In the genomic region with DNA sequence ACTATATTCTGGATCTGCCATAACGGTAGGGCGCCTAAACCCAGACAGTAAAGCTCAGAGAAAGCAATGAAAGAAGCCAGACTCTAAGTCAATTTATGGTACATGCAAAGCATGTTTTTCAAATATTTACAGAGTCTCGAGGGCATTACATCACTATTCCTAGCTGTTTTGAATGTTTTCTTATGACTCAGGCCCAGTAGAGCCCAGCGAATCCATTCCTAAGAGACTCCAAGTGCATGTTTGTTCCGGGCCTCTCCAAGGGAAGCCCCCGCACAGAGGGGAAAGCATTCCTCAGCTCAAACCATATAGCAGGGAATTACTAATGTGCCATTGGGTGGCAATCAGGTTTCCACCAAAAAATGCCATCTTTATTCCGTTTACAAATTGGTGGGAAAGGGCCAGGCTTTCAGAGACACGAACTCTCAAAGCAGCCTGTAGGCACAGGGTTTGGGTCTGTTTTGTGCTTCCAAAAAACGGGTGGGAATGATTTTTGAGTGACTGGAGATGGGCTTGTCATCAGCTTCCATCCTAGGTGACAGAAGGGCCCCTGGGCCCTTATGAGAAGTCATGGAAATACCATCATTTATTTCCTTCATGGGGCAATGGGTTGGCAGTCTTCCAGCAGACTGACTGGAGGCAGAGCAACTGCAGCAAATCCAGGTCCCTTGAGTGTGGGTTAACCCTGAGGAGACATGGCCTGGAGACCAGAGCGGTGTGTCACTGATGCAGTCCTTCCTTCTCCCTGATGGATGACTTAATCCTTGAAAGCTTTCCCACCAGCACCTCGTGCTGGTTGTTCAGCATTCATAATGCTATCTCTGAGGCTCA, we compare ENCODE assay signal across 13 mouse cellular contexts.
DNase-seq lines count a peak whose midpoint lies in the region; ATAC-seq lines count a peak whose summit lies in the region.
"Had no signal": no experiment of that assay in that cellular context is flagged by ENCODE, and none has a peak within 500 bp of the region (broad histone marks: within the 10 kb centered on the region; RNA-seq: fewer than 3 reads in every experiment).

No protein-coding gene starts in this region.

- H3K4me1 ChIP-seq in midbrain, embryonic 11.5 days (ENCODE audit: control insufficient read depth, insufficient read depth, low read length), result no peaks in the 10 kb centered on the region
- H3K4me1 ChIP-seq in midbrain, embryonic 13.5 days (replicated peaks), result no peaks in the 10 kb centered on the region
- H3K4me1 ChIP-seq: hindbrain, embryonic 15.5 days had no signal

- no peak overlapping the region for H3K4me2 ChIP-seq in midbrain, embryonic 11.5 days
- H3K4me2 ChIP-seq in midbrain, embryonic 13.5 days (replicated peaks), result no peak overlapping the region
- H3K4me2 ChIP-seq: hindbrain, embryonic 15.5 days; neural tube, embryonic 12.5 days had no signal

- intact Hi-C loops in gastrocnemius, postnatal 14 days (cut with DNase I; ENCODE audit: low total_unique reads), result no loop called here

- no peaks in the 10 kb centered on the region for H3K36me3 ChIP-seq in midbrain, embryonic 11.5 days (ENCODE audit: control insufficient read depth, insufficient read depth, low read length)
- no peaks in the 10 kb centered on the region for H3K36me3 ChIP-seq in midbrain, embryonic 13.5 days
- H3K36me3 ChIP-seq: hindbrain, embryonic 15.5 days; neural tube, embryonic 12.5 days had no signal

- no peak overlapping the region for H3K9ac ChIP-seq in midbrain, embryonic 11.5 days (ENCODE audit: low read length)
- H3K9ac ChIP-seq in midbrain, embryonic 13.5 days (replicated peaks), result no peak overlapping the region
- H3K9ac ChIP-seq: forebrain, postnatal 0 days; hindbrain, embryonic 15.5 days; neural tube, embryonic 12.5 days had no signal

- DNase-seq in gastrocnemius, adult 18-20 months (ENCODE audit: low spot score), result peak; percentile 32
- DNase-seq in gastrocnemius, postnatal 14 days, result no peak
- peak; percentile 53 for DNase-seq in midbrain, embryonic 11.5 days (ENCODE audit: low spot score, missing footprints)
- peak; percentile 59 for DNase-seq in heart, postnatal 4 days
- DNase-seq in lung, postnatal 36 days, result peak; percentile 17
- no peak for DNase-seq in embryo, embryonic 10 days (ENCODE audit: low spot score)
- DNase-seq in frontal cortex, postnatal 36 days (ENCODE audit: low spot score in 2 of 2), result no peak
- DNase-seq: forebrain, postnatal 0 days; layer of hippocampus, postnatal 36 days; right cerebral cortex, postnatal 25 days had no signal

- ATAC-seq in midbrain, embryonic 11.5 days (ENCODE audit: low FRiP score), result no peak
- no peak for ATAC-seq in midbrain, embryonic 13.5 days
- ATAC-seq: forebrain, postnatal 0 days had no signal

- 85% methylated on average over 11 of the region's 11 CpGs for WGBS in midbrain, embryonic 11.5 days
- 86% methylated on average over 11 of the region's 11 CpGs for WGBS in midbrain, embryonic 13.5 days

- no peaks in the 10 kb centered on the region for H3K27me3 ChIP-seq in midbrain, embryonic 11.5 days (ENCODE audit: control insufficient read depth, insufficient read depth, low read length)
- no peaks in the 10 kb centered on the region for H3K27me3 ChIP-seq in midbrain, embryonic 13.5 days
- H3K27me3 ChIP-seq: hindbrain, embryonic 15.5 days; neural tube, embryonic 12.5 days had no signal

- H3K27ac ChIP-seq in midbrain, embryonic 11.5 days (ENCODE audit: low read depth, low read length), result no peak overlapping the region
- H3K27ac ChIP-seq in midbrain, embryonic 13.5 days, result no peak overlapping the region
- H3K27ac ChIP-seq: hindbrain, embryonic 15.5 days; neural tube, embryonic 12.5 days had no signal

- H3K4me3 ChIP-seq in midbrain, embryonic 11.5 days (ENCODE audit: low read depth, low read length), result no peak overlapping the region
- no peak overlapping the region for H3K4me3 ChIP-seq in midbrain, embryonic 13.5 days (replicated peaks)
- H3K4me3 ChIP-seq: hindbrain, embryonic 15.5 days; neural tube, embryonic 12.5 days had no signal

- H3K9me3 ChIP-seq in midbrain, embryonic 11.5 days (ENCODE audit: control insufficient read depth, low read length), result no peaks in the 10 kb centered on the region
- H3K9me3 ChIP-seq in midbrain, embryonic 13.5 days, result no peaks in the 10 kb centered on the region
- H3K9me3 ChIP-seq: hindbrain, embryonic 15.5 days; neural tube, embryonic 12.5 days had no signal

Comparison
In these comparisons a context has a peak if more than half of its experiments do, and no peak if none do; other contexts are left out.
1. DNase-seq: peak in gastrocnemius, adult 18-20 months (single experiment), midbrain, embryonic 11.5 days (single experiment), heart, postnatal 4 days (single experiment) and lung, postnatal 36 days (single experiment); none in gastrocnemius, postnatal 14 days (single experiment), embryo, embryonic 10 days (single experiment) and frontal cortex, postnatal 36 days (0 of 2).